Mouse (Mus musculus) liver, adult 2 months (tissue): ENCODE data around the gene Klhdc1.

Source experiments
- CTCF ChIP-seq: fragments of 200-500 bp; IDR thresholded peaks from 2 replicates; pipeline ENCODE4 v1.5.1; 2011; ENCODE audit warnings: low read depth, low read length, control low read depth
- POLR2A ChIP-seq: fragments of 200-500 bp; IDR thresholded peaks from 2 replicates; pipeline ENCODE4 v1.6.1; 2011; ENCODE audit warnings: low read length, control low read depth; ENCODE audit not compliant: insufficient read depth; ENCODE audit errors: extremely low read depth

GRCm38 (mm10) chr12:69293815-69294214, 52.8 kb downstream of the Klhdc1 start:
- TF ChIP-seq POLR2A (no peak), CTCF (no peak)
